Mouse (Mus musculus) hindbrain, embryonic 11.5 days (tissue): Measurements from ENCODE around the gene Golga1. TPM values are rescaled to one million over a fixed set of nuclear protein-coding genes. Genes with fewer than 3 reads are reported as not detected.

Experiments used
- ATAC-seq: fragments of 200-750 bp; cut with Nextera tagmentation; 2 replicates; pipeline ENCODE4 v1.8.0; 2017; ENCODE audit warnings: mild to moderate bottlenecking, moderate TSS enrichment, moderate library complexity; ENCODE audit not compliant: low FRiP score
- DNase-seq: peaks from one replicate; pipeline ENCODE4 v3.0.0-alpha.2; 2015; ENCODE audit warnings: low spot score
- H3K27ac ChIP-seq: fragments of 300-500 bp; sonication (generic); 2 replicates; pipeline ENCODE4 v1.5.1; 2014; ENCODE audit warnings: mild to moderate bottlenecking, low read depth, low read length
- H3K27me3 ChIP-seq: fragments of 300-500 bp; sonication (generic); 2 replicates; pipeline ENCODE4 v1.6.1; 2014; ENCODE audit warnings: mild to moderate bottlenecking, low read length, moderate library complexity, mixed read lengths; ENCODE audit not compliant: control insufficient read depth, insufficient read depth
- H3K36me3 ChIP-seq: fragments of 300-500 bp; sonication (generic); 2 replicates; pipeline ENCODE4 v1.6.1; 2014; ENCODE audit warnings: mild to moderate bottlenecking, low read length, moderate library complexity, mixed read lengths; ENCODE audit not compliant: control insufficient read depth, insufficient read depth
- H3K4me1 ChIP-seq: fragments of 300-500 bp; sonication (generic); replicated peaks from 2 replicates; pipeline ENCODE4 v1.6.1; 2014; ENCODE audit warnings: low read length, mixed read lengths; ENCODE audit not compliant: control insufficient read depth, insufficient read depth
- H3K4me2 ChIP-seq: fragments of 300-500 bp; sonication (generic); replicated peaks from 2 replicates; pipeline ENCODE4 v1.6.1; 2014; ENCODE audit warnings: mild to moderate bottlenecking, low read depth, low read length
- H3K4me3 ChIP-seq: fragments of 300-500 bp; sonication (generic); 2 replicates; pipeline ENCODE4 v1.5.1; 2014; ENCODE audit warnings: low read depth, low read length
- H3K9ac ChIP-seq: fragments of 300-500 bp; sonication (generic); 2 replicates; pipeline ENCODE4 v1.6.1; 2014; ENCODE audit warnings: low read depth, low read length
- H3K9me3 ChIP-seq: fragments of 300-500 bp; sonication (generic); 2 replicates; pipeline ENCODE4 v1.6.1; 2016; ENCODE audit warnings: low read length; ENCODE audit not compliant: control insufficient read depth
- WGBS: fragments of 180-500 bp; shearing (Covaris S2); extraction: QIAGEN DNeasy Blood & Tissue Kit; methylation state at CpG from one replicate; pipeline ENCODE4 v1.1.7; 2014; 5-methylcytosine and 5-hydroxymethylcytosine counted together
- polyA plus RNA-seq: library from polyadenylated mRNA; unstranded; fragments of >200 nt; fragmentation: Nextera tagmentation; extraction: Ambion mirVana; gene quantifications from 2 replicates; pipeline ENCODE4 v1.2.1, GENCODE M21; 2014

Gene Golga1
- polyA plus RNA-seq, 1 experiment from 2014 or later, result 37.3 TPM

GRCm38 (mm10) chr2:38992452-38992851 lies 72.9 kb downstream of the Golga1 start:
- ATAC-seq (no peak), DNase-seq (no peak)
- H3K4me2 ChIP-seq, result no peak overlapping the region
- H3K9ac ChIP-seq, result no peak overlapping the region
- H3K4me1 ChIP-seq, result no peaks in the 10 kb centered on the region
- WGBS, result 70% methylated on average over 4 of the region's 4 CpGs
- H3K27me3 ChIP-seq, result no peaks in the 10 kb centered on the region
- no peak overlapping the region for H3K27ac ChIP-seq
- no peaks in the 10 kb centered on the region for H3K9me3 ChIP-seq
- no peak overlapping the region for H3K4me3 ChIP-seq
- H3K36me3 ChIP-seq, result no peaks in the 10 kb centered on the region

GRCm38 (mm10) chr2:38992004-38992403 lies 73.3 kb downstream of the Golga1 start:
- no peaks in the 10 kb centered on the region for H3K36me3 ChIP-seq
- H3K4me1 ChIP-seq, result no peaks in the 10 kb centered on the region
- ATAC-seq (no peak), DNase-seq (no peak)
- H3K9me3 ChIP-seq, result no peaks in the 10 kb centered on the region
- no peak overlapping the region for H3K4me2 ChIP-seq
- H3K4me3 ChIP-seq, result no peak overlapping the region
- WGBS, result 77% methylated on average over 4 of the region's 4 CpGs
- H3K27me3 ChIP-seq, result no peaks in the 10 kb centered on the region
- no peak overlapping the region for H3K27ac ChIP-seq
- no peak overlapping the region for H3K9ac ChIP-seq

- WGBS, result 89% methylated on average over 2 of the region's 2 CpGs
- no peak overlapping the region for H3K27ac ChIP-seq
- no peaks in the 10 kb centered on the region for H3K4me1 ChIP-seq
- H3K4me3 ChIP-seq, result no peak overlapping the region
- no peaks in the 10 kb centered on the region for H3K36me3 ChIP-seq
- H3K9me3 ChIP-seq, result no peaks in the 10 kb centered on the region
- no peaks in the 10 kb centered on the region for H3K27me3 ChIP-seq
- H3K4me2 ChIP-seq, result no peak overlapping the region
- ATAC-seq (no peak), DNase-seq (no peak)
- H3K9ac ChIP-seq, result no peak overlapping the region
Measured at GRCm38 (mm10) chr2:38988929-38989328, 76.4 kb downstream of the Golga1 start.

GRCm38 (mm10) chr2:38987803-38988510 lies 77.4 kb downstream of the Golga1 start:
- Histone ChIP-seq H3K9ac (no peak overlapping the region), H3K4me1 (no peaks in the 10 kb centered on the region), H3K27me3 (no peaks in the 10 kb centered on the region), H3K9me3 (no peaks in the 10 kb centered on the region), H3K36me3 (no peaks in the 10 kb centered on the region), H3K4me2 (no peak overlapping the region), H3K27ac (no peak overlapping the region), H3K4me3 (no peak overlapping the region)
- ATAC-seq (no peak), DNase-seq (no peak)
- WGBS, result 86% methylated on average over 6 of the region's 6 CpGs

- Histone ChIP-seq H3K9ac (no peak overlapping the region), H3K27ac (no peak overlapping the region), H3K4me2 (no peak overlapping the region), H3K4me3 (no peak overlapping the region), H3K36me3 (no peaks in the 10 kb centered on the region), H3K27me3 (no peaks in the 10 kb centered on the region), H3K9me3 (no peaks in the 10 kb centered on the region), H3K4me1 (no peaks in the 10 kb centered on the region)
- ATAC-seq (no peak), DNase-seq (no peak)
- WGBS, result 63% methylated on average over 1 of the region's 1 CpGs
Measured at GRCm38 (mm10) chr2:38987371-38987770, 78.0 kb downstream of the Golga1 start.

- no peak overlapping the region for H3K27ac ChIP-seq
- H3K4me1 ChIP-seq, result no peaks in the 10 kb centered on the region
- DNase-seq, result no peak
- ATAC-seq, result no peak
- no peak overlapping the region for H3K4me2 ChIP-seq
- no peaks in the 10 kb centered on the region for H3K36me3 ChIP-seq
- no peaks in the 10 kb centered on the region for H3K9me3 ChIP-seq
- WGBS, result 89% methylated on average over 3 of the region's 3 CpGs
- no peaks in the 10 kb centered on the region for H3K27me3 ChIP-seq
- H3K9ac ChIP-seq, result no peak overlapping the region
- no peak overlapping the region for H3K4me3 ChIP-seq
Measured at GRCm38 (mm10) chr2:38986580-38986979, 78.8 kb downstream of the Golga1 start.

GRCm38 (mm10) chr2:38983456-38983855 lies 81.9 kb downstream of the Golga1 start:
- DNase-seq (no peak), ATAC-seq (no peak)
- Histone ChIP-seq H3K36me3 (no peaks in the 10 kb centered on the region), H3K4me3 (no peak overlapping the region), H3K9ac (no peak overlapping the region), H3K9me3 (no peaks in the 10 kb centered on the region), H3K4me1 (no peaks in the 10 kb centered on the region), H3K27me3 (no peaks in the 10 kb centered on the region), H3K27ac (no peak overlapping the region), H3K4me2 (no peak overlapping the region)
- WGBS, result 100% methylated on average over 2 of the region's 2 CpGs

- H3K27ac ChIP-seq, result no peak overlapping the region
- ATAC-seq (no peak), DNase-seq (no peak)
- no peaks in the 10 kb centered on the region for H3K27me3 ChIP-seq
- no peak overlapping the region for H3K4me2 ChIP-seq
- H3K4me1 ChIP-seq, result no peaks in the 10 kb centered on the region
- no peak overlapping the region for H3K4me3 ChIP-seq
- H3K36me3 ChIP-seq, result no peaks in the 10 kb centered on the region
- H3K9ac ChIP-seq, result no peak overlapping the region
- no peaks in the 10 kb centered on the region for H3K9me3 ChIP-seq
- WGBS, result 64% methylated on average over 4 of the region's 4 CpGs
Measured at GRCm38 (mm10) chr2:38977837-38978236, 87.5 kb downstream of the Golga1 start.

GRCm38 (mm10) chr2:38975941-38976805 lies 89.2 kb downstream of the Golga1 start:
- Histone ChIP-seq H3K9ac (no peak overlapping the region), H3K9me3 (no peaks in the 10 kb centered on the region), H3K4me2 (no peak overlapping the region), H3K4me3 (no peak overlapping the region), H3K27me3 (no peaks in the 10 kb centered on the region), H3K4me1 (no peaks in the 10 kb centered on the region), H3K36me3 (no peaks in the 10 kb centered on the region), H3K27ac (no peak overlapping the region)
- DNase-seq, result no peak
- 85% methylated on average over 21 of the region's 21 CpGs for WGBS
- no peak for ATAC-seq
